In genomic region chr13:54916644-54917043, GRCm38 (mm10) we compare ENCODE assay signal across 21 mouse cellular contexts. TPM values are rescaled to one million over a fixed set of nuclear protein-coding genes. Genes with fewer than 3 reads are reported as not detected.
"Had no signal": no experiment of that assay in that cellular context is flagged by ENCODE, and none has a peak within 500 bp of the region (broad histone marks: within the 10 kb centered on the region; RNA-seq: fewer than 3 reads in every experiment).

No protein-coding gene starts in this region.

- H3K27ac ChIP-seq: limb, embryonic 12.5 days; limb, embryonic 15.5 days; liver, embryonic 14.5 days; lung, embryonic 15.5 days; midbrain, embryonic 10.5 days; midbrain, embryonic 13.5 days; neural tube, embryonic 13.5 days had no signal

- ATAC-seq: intestine, postnatal 0 days; midbrain, embryonic 13.5 days; midbrain, embryonic 16.5 days had no signal

- H3K4me2 ChIP-seq: limb, embryonic 12.5 days; limb, embryonic 15.5 days; lung, embryonic 15.5 days; midbrain, embryonic 13.5 days; neural tube, embryonic 13.5 days had no signal

- DNase-seq: kidney, adult 9 months; kidney, postnatal 14 days; kidney, postnatal 4 days; left cerebral cortex, postnatal 4 days; lung, adult 18-20 months; lung, postnatal 10 days; lung, postnatal 36 days; thymus, adult 18-20 months; thymus, postnatal 25 days had no signal

- H3K9ac ChIP-seq: limb, embryonic 12.5 days; limb, embryonic 15.5 days; liver, embryonic 14.5 days; lung, embryonic 15.5 days; midbrain, embryonic 13.5 days; neural tube, embryonic 13.5 days had no signal

- H3K36me3 ChIP-seq: limb, embryonic 12.5 days; limb, embryonic 15.5 days; lung, embryonic 15.5 days; midbrain, embryonic 10.5 days; midbrain, embryonic 13.5 days; neural tube, embryonic 13.5 days had no signal

- H3K9me3 ChIP-seq: limb, embryonic 12.5 days; limb, embryonic 15.5 days; lung, embryonic 15.5 days; midbrain, embryonic 10.5 days; neural tube, embryonic 13.5 days had no signal

- H3K4me3 ChIP-seq: limb, embryonic 12.5 days; limb, embryonic 15.5 days; lung, embryonic 15.5 days; megakaryocyte, embryonic 14.5 days; midbrain, embryonic 10.5 days; midbrain, embryonic 13.5 days; myocyte; neural tube, embryonic 13.5 days had no signal

RNA-seq across cellular contexts. Expression of gene Unc5a, which starts 32.6 kb away (rescaled TPM):
- total RNA-seq: neutrophil, adult 5-6 weeks had no signal
